Mouse (Mus musculus): Measurements from ENCODE around the gene St3gal3. TPM values are rescaled to one million over a fixed set of nuclear protein-coding genes. Genes with fewer than 3 reads are reported as not detected.
A peak's percentile ranks its signal among the peaks of the same experiment; 100 is the strongest.

Gene St3gal3
- polyA plus RNA-seq, 1 experiment from 2014 or later, result 13.2 TPM

DNA sequence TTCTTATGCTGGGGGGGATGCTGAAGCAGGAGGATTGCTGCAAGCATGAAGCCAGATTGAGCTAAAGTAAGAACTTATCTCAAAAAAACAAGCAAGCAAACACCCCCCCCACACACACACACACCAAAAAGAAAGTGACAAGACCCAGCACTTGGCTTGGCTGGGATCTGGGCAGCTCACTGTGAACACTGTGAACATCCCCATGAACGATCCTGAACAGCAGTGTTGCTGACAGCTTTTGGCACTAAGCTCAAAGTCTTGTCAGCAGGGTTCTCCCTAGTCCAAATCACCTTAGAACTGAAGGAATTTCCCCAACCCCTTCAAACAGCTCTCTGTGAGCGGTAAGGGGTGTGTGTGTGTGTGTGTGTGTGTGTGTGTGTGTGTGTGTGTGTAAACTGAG is 211.3 kb downstream of the St3gal3 start:
- whole genome bisulfite sequencing, result 46% methylated on average over 2 of the region's 2 CpGs
- H3K4me3 ChIP-seq (ENCODE audit: low read depth, low read length), result no peak overlapping the region
- ATAC-seq, result no peak
- H3K36me3 ChIP-seq (ENCODE audit: control insufficient read depth, insufficient read depth, low read length), result no peaks in the 10 kb centered on the region
- H3K4me1 ChIP-seq (ENCODE audit: control insufficient read depth, insufficient read depth, low read length), result peaks cover 2% of the 10 kb centered on the region; the same call in 1 of the 2 replicates
- no peak overlapping the region for H3K4me2 ChIP-seq (ENCODE audit: low read length)
- no peaks in the 10 kb centered on the region for H3K9me3 ChIP-seq (replicated peaks; ENCODE audit: control insufficient read depth, low read length, poor library complexity, severe bottlenecking)
- H3K27me3 ChIP-seq (ENCODE audit: control insufficient read depth, insufficient read depth, low read depth, low read length), result peaks cover 11% of the 10 kb centered on the region
- H3K27ac ChIP-seq (ENCODE audit: low read length), result no peak overlapping the region
- H3K9ac ChIP-seq (ENCODE audit: low read depth, low read length), result no peak overlapping the region

DNA sequence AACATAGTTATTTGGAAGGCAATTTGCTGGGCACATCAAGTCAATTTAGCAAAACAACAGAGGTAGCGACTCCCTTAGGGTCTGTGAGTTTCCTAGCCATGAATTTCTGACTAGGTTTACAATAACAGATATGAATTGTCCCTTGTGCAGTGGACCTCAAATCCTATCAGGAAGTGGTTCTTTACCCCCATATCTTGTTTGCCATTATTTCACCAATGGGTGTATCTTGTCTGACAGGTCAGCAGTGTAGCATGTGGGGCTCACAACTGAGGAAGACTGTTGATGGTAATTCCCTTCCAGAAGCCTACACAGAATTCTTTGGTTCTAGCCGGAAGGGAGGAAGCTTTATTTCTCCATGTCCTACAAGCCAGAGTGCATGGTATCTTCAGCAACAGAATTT is 213.4 kb downstream of the St3gal3 start:
- 93% methylated on average over 2 of the region's 2 CpGs for WGBS
- H3K27ac ChIP-seq (ENCODE audit: low read length), result no peak overlapping the region
- no peak overlapping the region for H3K4me3 ChIP-seq (ENCODE audit: low read depth, low read length)
- H3K27me3 ChIP-seq (ENCODE audit: control insufficient read depth, insufficient read depth, low read depth, low read length), result peaks cover 9% of the 10 kb centered on the region
- no peaks in the 10 kb centered on the region for H3K36me3 ChIP-seq (ENCODE audit: control insufficient read depth, insufficient read depth, low read length)
- no peak overlapping the region for H3K9ac ChIP-seq (ENCODE audit: low read depth, low read length)
- ATAC-seq, result no peak
- H3K4me2 ChIP-seq (ENCODE audit: low read length), result no peak overlapping the region
- no peaks in the 10 kb centered on the region for H3K4me1 ChIP-seq (ENCODE audit: control insufficient read depth, insufficient read depth, low read length)
- H3K9me3 ChIP-seq (replicated peaks; ENCODE audit: control insufficient read depth, low read length, poor library complexity, severe bottlenecking), result no peaks in the 10 kb centered on the region

DNA sequence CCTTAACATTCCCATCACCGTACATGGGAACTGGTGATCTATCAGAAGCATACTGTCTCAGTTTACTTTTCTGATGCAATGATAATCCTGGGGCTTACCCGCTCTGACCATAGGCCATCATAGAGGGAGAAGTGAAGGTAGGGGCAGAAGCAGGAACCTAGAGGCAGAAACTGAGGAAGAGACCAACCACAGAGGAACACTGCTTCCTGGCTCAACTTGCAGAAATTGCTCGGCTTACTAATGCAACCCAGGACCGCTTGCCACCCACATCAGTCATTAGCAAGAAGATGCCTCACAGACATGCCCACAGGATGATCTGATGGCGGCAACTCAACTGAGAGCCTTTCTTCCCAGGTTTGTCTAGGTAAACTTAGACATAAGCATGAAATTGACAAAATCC is 216.0 kb downstream of the St3gal3 start:
- 89% methylated on average over 5 of the region's 5 CpGs for WGBS
- no peaks in the 10 kb centered on the region for H3K36me3 ChIP-seq (ENCODE audit: control insufficient read depth, insufficient read depth, low read length)
- H3K9me3 ChIP-seq (replicated peaks; ENCODE audit: control insufficient read depth, low read length, poor library complexity, severe bottlenecking), result no peaks in the 10 kb centered on the region
- no peak overlapping the region for H3K27ac ChIP-seq (ENCODE audit: low read length)
- H3K9ac ChIP-seq (ENCODE audit: low read depth, low read length), result no peak overlapping the region
- H3K27me3 ChIP-seq (ENCODE audit: control insufficient read depth, insufficient read depth, low read depth, low read length), result no peaks in the 10 kb centered on the region
- no peak overlapping the region for H3K4me3 ChIP-seq (ENCODE audit: low read depth, low read length)
- peaks cover 9% of the 10 kb centered on the region for H3K4me1 ChIP-seq (ENCODE audit: control insufficient read depth, insufficient read depth, low read length)
- no peak overlapping the region for H3K4me2 ChIP-seq (ENCODE audit: low read length)
- ATAC-seq, result no peak

DNA sequence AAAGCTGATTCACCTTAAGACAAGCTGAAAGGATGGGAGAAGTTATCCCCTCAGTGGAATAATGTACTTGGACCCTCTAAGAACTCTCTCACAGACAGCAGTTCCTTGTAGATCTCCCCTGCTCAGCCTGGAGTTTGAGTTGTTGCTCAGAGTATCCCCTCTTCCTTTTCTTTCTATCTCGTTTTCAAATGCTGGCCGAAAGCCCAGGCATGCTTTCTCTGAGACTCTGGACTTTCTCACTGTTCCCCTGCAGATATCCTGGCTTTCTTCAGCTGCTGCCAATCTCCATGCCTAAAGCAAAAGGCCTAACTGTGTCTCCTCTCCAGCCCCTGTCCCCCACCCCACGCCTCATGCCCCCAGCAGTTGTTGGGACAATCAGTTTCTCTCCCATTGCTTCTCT is 216.5 kb downstream of the St3gal3 start:
- Histone ChIP-seq H3K4me2 (ENCODE audit: low read length) (no peak overlapping the region), H3K9ac (ENCODE audit: low read depth, low read length) (no peak overlapping the region), H3K36me3 (ENCODE audit: control insufficient read depth, insufficient read depth, low read length) (no peaks in the 10 kb centered on the region), H3K4me3 (ENCODE audit: low read depth, low read length) (no peak overlapping the region), H3K9me3 (replicated peaks; ENCODE audit: control insufficient read depth, low read length, poor library complexity, severe bottlenecking) (no peaks in the 10 kb centered on the region), H3K27ac (ENCODE audit: low read length) (no peak overlapping the region), H3K4me1 (ENCODE audit: control insufficient read depth, insufficient read depth, low read length) (peaks cover 14% of the 10 kb centered on the region), H3K27me3 (ENCODE audit: control insufficient read depth, insufficient read depth, low read depth, low read length) (no peaks in the 10 kb centered on the region)
- WGBS, result 74% methylated on average over 3 of the region's 3 CpGs
- no peak for ATAC-seq

DNA sequence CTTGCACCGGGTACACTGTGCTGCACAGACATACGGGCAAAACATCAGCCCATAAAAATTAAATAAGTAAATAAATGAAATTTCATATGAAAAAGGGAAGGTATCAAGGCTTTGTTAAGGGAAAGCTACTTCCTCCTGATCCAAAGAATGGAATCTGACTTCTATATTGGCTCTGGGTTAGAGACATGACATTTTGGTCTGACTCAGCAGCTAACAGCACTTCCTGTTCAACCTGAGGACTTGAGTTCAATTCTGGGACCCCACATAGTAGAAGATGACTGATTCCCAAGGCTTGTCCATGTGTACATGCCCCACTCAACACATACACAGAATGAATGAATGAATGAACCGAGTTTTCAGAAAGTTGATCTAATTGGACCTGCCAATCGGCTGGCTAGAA is 216.9 kb downstream of the St3gal3 start:
- no peak for ATAC-seq
- WGBS, result 95% methylated on average over 4 of the region's 4 CpGs

DNA sequence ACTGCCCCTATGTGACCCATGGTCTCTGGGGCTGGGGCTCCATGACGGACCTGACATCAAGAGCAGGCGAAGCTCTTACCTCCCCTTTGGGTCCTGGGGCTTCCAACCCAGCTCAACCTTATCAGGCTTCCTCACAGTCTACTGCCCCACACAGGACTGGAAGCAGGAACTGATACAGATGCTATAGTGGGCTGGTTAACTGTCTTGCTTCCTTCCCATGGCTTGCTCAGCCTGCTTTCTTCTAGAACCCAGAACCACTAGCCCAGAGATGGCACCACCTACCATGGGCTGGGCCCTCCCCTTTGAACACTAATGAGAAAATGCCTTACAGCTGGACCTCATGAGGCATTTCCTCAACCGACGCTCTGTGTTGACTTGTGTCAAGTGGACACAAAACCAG is 217.3 kb downstream of the St3gal3 start:
- no peaks in the 10 kb centered on the region for H3K9me3 ChIP-seq (replicated peaks; ENCODE audit: control insufficient read depth, low read length, poor library complexity, severe bottlenecking)
- no peak overlapping the region for H3K4me2 ChIP-seq (ENCODE audit: low read length)
- ATAC-seq, result no peak
- 95% methylated on average over 4 of the region's 4 CpGs for WGBS
- H3K36me3 ChIP-seq (ENCODE audit: control insufficient read depth, insufficient read depth, low read length), result no peaks in the 10 kb centered on the region
- H3K4me3 ChIP-seq (ENCODE audit: low read depth, low read length), result no peak overlapping the region
- H3K27me3 ChIP-seq (ENCODE audit: control insufficient read depth, insufficient read depth, low read depth, low read length), result no peaks in the 10 kb centered on the region
- H3K9ac ChIP-seq (ENCODE audit: low read depth, low read length), result no peak overlapping the region
- H3K4me1 ChIP-seq (ENCODE audit: control insufficient read depth, insufficient read depth, low read length), result peaks cover 22% of the 10 kb centered on the region
- H3K27ac ChIP-seq (ENCODE audit: low read length), result no peak overlapping the region

More for the DNA sequence above, 216.9 kb downstream of the St3gal3 start:
- no peaks in the 10 kb centered on the region for H3K36me3 ChIP-seq (ENCODE audit: control insufficient read depth, insufficient read depth, low read length)
- no peaks in the 10 kb centered on the region for H3K27me3 ChIP-seq (ENCODE audit: control insufficient read depth, insufficient read depth, low read depth, low read length)
- H3K4me1 ChIP-seq (ENCODE audit: control insufficient read depth, insufficient read depth, low read length), result peaks cover 18% of the 10 kb centered on the region
- H3K4me2 ChIP-seq (ENCODE audit: low read length), result no peak overlapping the region
- no peak overlapping the region for H3K27ac ChIP-seq (ENCODE audit: low read length)
- no peaks in the 10 kb centered on the region for H3K9me3 ChIP-seq (replicated peaks; ENCODE audit: control insufficient read depth, low read length, poor library complexity, severe bottlenecking)
- no peak overlapping the region for H3K4me3 ChIP-seq (ENCODE audit: low read depth, low read length)
- H3K9ac ChIP-seq (ENCODE audit: low read depth, low read length), result no peak overlapping the region

DNA sequence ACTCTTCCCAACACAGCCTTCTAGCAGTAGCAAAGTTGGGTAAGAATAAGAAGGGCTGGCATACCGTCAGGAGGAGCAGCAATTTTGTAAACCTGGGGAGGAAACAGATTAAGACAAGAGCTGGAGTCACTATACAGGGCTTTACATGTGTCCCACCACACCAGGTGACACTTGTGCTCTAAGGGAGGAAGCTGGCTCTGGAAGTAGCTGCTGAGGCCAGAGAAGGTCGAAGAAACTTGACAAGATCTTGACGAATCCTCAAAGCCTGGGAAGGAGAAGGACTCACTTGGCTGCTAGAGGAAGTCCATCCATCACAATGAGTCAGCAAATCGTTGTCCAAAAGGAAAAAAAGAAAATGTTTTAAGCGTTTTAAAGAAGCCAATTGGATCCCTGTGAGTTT is 218.3 kb downstream of the St3gal3 start:
- 0 out of 2 replicates have a peak overlapping the region, but pooled peaks have one; percentile 85 for H3K9ac ChIP-seq (ENCODE audit: low read depth, low read length)
- peak overlapping the region; percentile 99 for H3K4me2 ChIP-seq (ENCODE audit: low read length)
- H3K9me3 ChIP-seq (replicated peaks; ENCODE audit: control insufficient read depth, low read length, poor library complexity, severe bottlenecking), result no peaks in the 10 kb centered on the region
- no peaks in the 10 kb centered on the region; the same call in 1 of the 2 replicates for H3K36me3 ChIP-seq (ENCODE audit: control insufficient read depth, insufficient read depth, low read length)
- H3K27ac ChIP-seq (ENCODE audit: low read length), result no peak overlapping the region
- ATAC-seq, result no peak
- no peak overlapping the region for H3K4me3 ChIP-seq (ENCODE audit: low read depth, low read length)
- WGBS, result 95% methylated on average over 5 of the region's 5 CpGs
- H3K27me3 ChIP-seq (ENCODE audit: control insufficient read depth, insufficient read depth, low read depth, low read length), result no peaks in the 10 kb centered on the region
- peaks cover 23% of the 10 kb centered on the region for H3K4me1 ChIP-seq (ENCODE audit: control insufficient read depth, insufficient read depth, low read length)

DNA sequence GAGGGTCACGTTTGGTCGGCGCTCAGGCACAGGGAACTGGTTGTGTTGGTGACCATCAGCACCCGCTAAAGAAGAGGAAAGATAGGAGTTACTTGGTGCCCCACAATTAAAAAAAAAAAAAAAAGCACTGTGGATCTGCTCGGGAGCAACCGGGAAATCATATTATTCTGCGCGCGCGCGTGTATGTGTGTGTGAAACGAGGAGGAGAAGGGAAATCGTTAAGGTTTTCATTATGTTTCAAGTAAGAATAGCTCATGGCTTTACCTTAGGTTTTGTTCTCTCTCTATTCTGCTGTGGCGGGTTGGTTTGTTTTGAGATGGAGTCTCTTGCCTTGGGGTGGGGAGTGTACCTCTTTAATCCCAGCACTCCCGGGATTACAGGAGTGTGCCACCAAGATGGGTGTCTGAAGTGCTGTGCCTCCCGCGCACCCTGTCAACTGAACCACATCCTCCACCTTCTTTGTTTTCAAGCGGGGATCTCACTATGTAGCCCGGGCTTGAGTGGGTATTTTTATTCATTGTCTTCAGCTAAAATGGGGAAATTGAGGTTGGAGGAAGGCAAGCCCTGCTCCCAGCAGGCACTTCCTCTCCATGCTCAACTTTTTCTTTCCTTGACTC is 219.1 kb downstream of the St3gal3 start:
- 4% methylated on average over 19 of the region's 19 CpGs for WGBS
- ATAC-seq, result no peak

DNA sequence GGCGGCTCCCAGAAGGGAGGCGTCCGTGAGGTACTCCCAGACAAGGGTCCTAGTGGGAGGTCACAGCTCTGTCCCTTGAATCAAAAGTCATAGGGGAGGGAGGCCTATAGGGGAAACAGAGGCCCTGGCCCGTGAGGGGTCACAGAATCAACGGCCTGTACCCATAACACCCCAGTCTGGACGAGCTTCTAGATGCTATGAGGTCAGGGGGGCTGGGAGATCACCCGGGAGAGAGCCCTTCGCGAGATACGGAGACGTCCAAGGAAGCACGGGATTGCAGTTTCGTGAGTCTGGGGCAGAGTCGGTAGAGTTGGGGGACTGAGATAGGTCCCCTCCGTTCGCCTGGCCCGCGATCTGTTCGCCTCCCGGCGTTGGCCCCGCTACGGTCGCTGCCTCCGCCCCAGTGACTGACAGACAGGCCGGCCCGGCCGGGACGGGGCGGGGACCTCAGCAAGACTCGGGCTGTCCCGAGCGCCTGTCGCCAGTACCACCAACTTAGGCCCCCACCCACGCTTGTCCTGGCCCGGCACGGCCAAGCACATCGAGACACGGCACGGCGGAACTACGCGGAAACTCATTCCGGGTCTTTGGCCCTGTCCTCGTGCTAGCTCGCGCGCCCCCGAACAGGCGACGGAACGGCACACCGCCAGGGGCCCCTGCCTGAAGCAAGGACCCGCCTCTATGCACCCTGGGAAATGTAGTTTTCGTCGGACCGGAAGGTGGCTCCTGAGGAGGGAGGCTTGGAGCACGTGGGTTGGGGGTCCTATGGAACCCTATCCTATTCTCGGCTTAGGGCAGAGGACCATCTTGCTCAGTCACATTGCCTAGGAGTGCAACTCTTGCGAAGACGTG is 219.9 kb downstream of the St3gal3 start, which contains the start of gene Ipo13:
TSS of gene Ipo13 (minus strand) at position 409 of the 852 bp plus-strand sequence.
- peak within 1 kb of the TSS; percentile 85 for H3K9ac ChIP-seq (ENCODE audit: low read depth, low read length)
- peak within 1 kb of the TSS; percentile 99 for H3K4me2 ChIP-seq (ENCODE audit: low read length)
- WGBS, result under 1% methylated on average over 60 of the region's 61 CpGs
- H3K36me3 ChIP-seq (ENCODE audit: control insufficient read depth, insufficient read depth, low read length), result peaks cover 2% of the 10 kb centered on the region; the same call in 1 of the 2 replicates
- H3K27me3 ChIP-seq (ENCODE audit: control insufficient read depth, insufficient read depth, low read depth, low read length), result no peaks in the 10 kb centered on the region
- no peaks in the 10 kb centered on the region for H3K9me3 ChIP-seq (replicated peaks; ENCODE audit: control insufficient read depth, low read length, poor library complexity, severe bottlenecking)
- peaks cover 37% of the 10 kb centered on the region for H3K4me1 ChIP-seq (ENCODE audit: control insufficient read depth, insufficient read depth, low read length)
- H3K4me3 ChIP-seq (ENCODE audit: low read depth, low read length), result peak within 1 kb of the TSS; percentile 83
- H3K27ac ChIP-seq (ENCODE audit: low read length), result peak within 1 kb of the TSS; percentile 89
- peak; percentile 95 for ATAC-seq

More for the DNA sequence above, 219.1 kb downstream of the St3gal3 start:
- H3K9me3 ChIP-seq (replicated peaks; ENCODE audit: control insufficient read depth, low read length, poor library complexity, severe bottlenecking), result no peaks in the 10 kb centered on the region
- H3K4me1 ChIP-seq (ENCODE audit: control insufficient read depth, insufficient read depth, low read length), result peaks cover 30% of the 10 kb centered on the region
- peak overlapping the region; percentile 83 for H3K4me3 ChIP-seq (ENCODE audit: low read depth, low read length)
- no peaks in the 10 kb centered on the region for H3K27me3 ChIP-seq (ENCODE audit: control insufficient read depth, insufficient read depth, low read depth, low read length)
- no peaks in the 10 kb centered on the region; the same call in 1 of the 2 replicates for H3K36me3 ChIP-seq (ENCODE audit: control insufficient read depth, insufficient read depth, low read length)
- peak overlapping the region; percentile 99 for H3K4me2 ChIP-seq (ENCODE audit: low read length)
- H3K9ac ChIP-seq (ENCODE audit: low read depth, low read length), result peak overlapping the region; percentile 85
- H3K27ac ChIP-seq (ENCODE audit: low read length), result peak overlapping the region; percentile 89; the same call in 1 of the 2 replicates
